Mouse (Mus musculus): ENCODE data around the gene Rln3.

Rln3 gene

GRCm38 (mm10) chr8:84065037-84065436 is 20.2 kb upstream of the Rln3 start, which contains the start of gene Gm10643:
TSS of gene Gm10643 (minus strand) at chr8:84065137.
- no peak for DNase-seq

GRCm38 (mm10) chr8:84063861-84064610 is 19.2 kb upstream of the Rln3 start:
- DNase-seq, result no peak

GRCm38 (mm10) chr8:84060245-84060644 is 15.4 kb upstream of the Rln3 start:
- no peak for DNase-seq

GRCm38 (mm10) chr8:84059226-84059625 is 14.4 kb upstream of the Rln3 start:
- DNase-seq, result no peak

- DNase-seq, result no peak
Measured at GRCm38 (mm10) chr8:84057827-84058226, 13.0 kb upstream of the Rln3 start.

GRCm38 (mm10) chr8:84053229-84053628 is 8.4 kb upstream of the Rln3 start:
- no peak for DNase-seq

- peak; percentile 27 for DNase-seq
Measured at GRCm38 (mm10) chr8:84052746-84053145, 7.9 kb upstream of the Rln3 start.

- DNase-seq, result no peak
Measured at GRCm38 (mm10) chr8:84048171-84048570, 3.4 kb upstream of the Rln3 start.

GRCm38 (mm10) chr8:84046505-84046904 is 1.7 kb upstream of the Rln3 start:
- no peak for DNase-seq

GRCm38 (mm10) chr8:84044103-84044502 is 697 bp downstream of the Rln3 start:
- no peak for DNase-seq

- DNase-seq, result no peak
Measured at GRCm38 (mm10) chr8:84042948-84043342, 1.9 kb downstream of the Rln3 start.

- peak; percentile 52 for DNase-seq
Measured at GRCm38 (mm10) chr8:84042066-84042947, 2.5 kb downstream of the Rln3 start, which contains the start of gene Il27ra. TSS of gene Il27ra (minus strand) at chr8:84042589.

GRCm38 (mm10) chr8:84039050-84039449 is 5.8 kb downstream of the Rln3 start:
- DNase-seq, result peak; percentile 66

- DNase-seq, result no peak
Measured at GRCm38 (mm10) chr8:84038015-84038414, 6.8 kb downstream of the Rln3 start.

- DNase-seq, result no peak
Measured at GRCm38 (mm10) chr8:84032777-84033176, 12.0 kb downstream of the Rln3 start.

- no peak for DNase-seq
Measured at GRCm38 (mm10) chr8:84029272-84029671, 15.5 kb downstream of the Rln3 start.

- no peak for DNase-seq
Measured at GRCm38 (mm10) chr8:84027449-84027848, 17.4 kb downstream of the Rln3 start.

- DNase-seq, result peak; percentile 76
Measured at GRCm38 (mm10) chr8:84025863-84026262, 18.9 kb downstream of the Rln3 start.

- peak; percentile 66 for DNase-seq
Measured at GRCm38 (mm10) chr8:84024171-84024570, 20.6 kb downstream of the Rln3 start.

- no peak for DNase-seq
Measured at GRCm38 (mm10) chr8:84023631-84024030, 21.2 kb downstream of the Rln3 start.

GRCm38 (mm10) chr8:84023085-84023484 is 21.7 kb downstream of the Rln3 start:
- no peak for DNase-seq

- DNase-seq, result no peak
Measured at GRCm38 (mm10) chr8:84021569-84021968, 23.2 kb downstream of the Rln3 start.

- DNase-seq, result no peak
Measured at GRCm38 (mm10) chr8:84021096-84021495, 23.7 kb downstream of the Rln3 start, which contains the start of gene Palm3. TSS of gene Palm3 (plus strand) at chr8:84021471.

GRCm38 (mm10) chr8:84019738-84020137 is 25.1 kb downstream of the Rln3 start:
- no peak for DNase-seq
